Mouse (Mus musculus): ENCODE measurements around the gene Mpv17l.
"Not testable (repeated sequence)": the region's sequence is repeated elsewhere in the genome, so short reads cannot be mapped to it uniquely, and the experiment has no call there.

- not testable (repeated sequence) for TF ChIP-seq CTCF (IDR thresholded peaks at IDR 0.05; ENCODE audit: low read depth); EP300 (optimal IDR thresholded peaks at IDR 0.05)
These were observed 19.5 kb downstream of the Mpv17l start for GRCm38 (mm10) chr16:13922499-13922898.
